9 mouse cellular contexts compared by ENCODE assay signal in the genomic region with DNA sequence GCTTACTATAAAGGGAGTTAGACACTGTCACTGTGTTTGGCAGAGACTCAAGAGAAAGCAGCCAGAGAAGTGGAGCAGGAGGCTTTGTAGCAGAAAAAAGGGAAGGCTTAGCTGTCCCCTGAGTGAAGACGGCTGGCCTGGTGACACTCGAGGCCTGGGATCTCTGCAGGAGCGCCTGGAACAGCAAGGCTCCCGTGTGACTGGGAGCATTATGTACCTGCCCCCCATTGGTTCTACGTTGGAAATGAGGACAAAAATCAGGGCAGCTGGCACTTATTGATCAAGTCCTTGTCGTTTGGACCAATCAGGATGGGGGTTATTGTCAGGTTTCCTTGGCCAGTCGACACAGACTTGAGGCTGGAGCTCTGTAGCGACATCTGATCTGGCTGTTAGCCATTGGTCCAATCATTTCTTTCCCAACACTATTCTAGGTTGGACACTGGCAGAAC.
DNase-seq lines count a peak whose midpoint lies in the region; ATAC-seq and TF ChIP-seq lines count a peak whose summit lies in the region.
"Had no signal": no experiment of that assay in that cellular context is flagged by ENCODE, and none has a peak within 500 bp of the region (broad histone marks: within the 10 kb centered on the region; RNA-seq: fewer than 3 reads in every experiment).

No protein-coding gene starts in this region.

- ATAC-seq in hindbrain, embryonic 11.5 days (ENCODE audit: low FRiP score) = no peak
- no peak for ATAC-seq in intestine, embryonic 15.5 days

- no peak overlapping the region for H3K4me3 ChIP-seq in hindbrain, embryonic 10.5 days
- no peak overlapping the region for H3K4me3 ChIP-seq in hindbrain, embryonic 11.5 days (ENCODE audit: low read depth, low read length)
- H3K4me3 ChIP-seq in MEL (ENCODE audit: control insufficient read depth in 1 of 2, insufficient read depth in 1 of 2, low read depth in 2 of 2, low read length in 2 of 2) = no peak overlapping the region
- H3K4me3 ChIP-seq in left cerebral cortex, adult 2 months = no peak overlapping the region
- H3K4me3 ChIP-seq in intestine, embryonic 15.5 days (replicated peaks) = no peak overlapping the region

- TF ChIP-seq POLR2A in MEL (IDR thresholded peaks at IDR 0.05; ENCODE audit: control insufficient read depth in 1 of 2, insufficient read depth in 1 of 2, low read depth in 1 of 2, low read length in 2 of 2, poor library complexity in 1 of 2) = no peak

- 68% methylated on average over 8 of the region's 8 CpGs for WGBS in hindbrain, embryonic 10.5 days
- 63% methylated on average over 8 of the region's 8 CpGs for WGBS in hindbrain, embryonic 11.5 days
- WGBS in intestine, embryonic 15.5 days = 71% methylated on average over 8 of the region's 8 CpGs

- intact Hi-C loops in left cerebral cortex, adult 2 months (cut with DNase I) = no loop called here

- no peaks in the 10 kb centered on the region for H3K27me3 ChIP-seq in hindbrain, embryonic 10.5 days (ENCODE audit: insufficient read depth, poor library complexity, severe bottlenecking)
- H3K27me3 ChIP-seq in hindbrain, embryonic 11.5 days (ENCODE audit: control insufficient read depth, insufficient read depth, low read length) = no peaks in the 10 kb centered on the region
- H3K27me3 ChIP-seq in MEL (ENCODE audit: control insufficient read depth in 1 of 2, insufficient read depth in 2 of 2, low read length in 2 of 2) = no peaks in the 10 kb centered on the region
- no peaks in the 10 kb centered on the region for H3K27me3 ChIP-seq in intestine, embryonic 15.5 days (replicated peaks)

- TF ChIP-seq CTCF in MEL (IDR thresholded peaks at IDR 0.05 in 2 of 3, conservative IDR thresholded peaks at IDR 0.05 in 1 of 3; ENCODE audit: control insufficient read depth in 1 of 3, insufficient read depth in 1 of 3, low read depth in 2 of 3, low read length in 3 of 3, poor library complexity in 1 of 3, severe bottlenecking in 1 of 3) = no peak
- TF ChIP-seq CTCF in left cerebral cortex, adult 2 months (IDR thresholded peaks at IDR 0.05) = no peak

- H3K9ac ChIP-seq in hindbrain, embryonic 11.5 days (ENCODE audit: low read depth, low read length) = no peak overlapping the region
- no peak overlapping the region for H3K9ac ChIP-seq in MEL (ENCODE audit: control insufficient read depth, low read depth, low read length, poor library complexity, severe bottlenecking)
- H3K9ac ChIP-seq in intestine, embryonic 15.5 days = no peak overlapping the region

- no peak for TF ChIP-seq RAD21 in MEL (IDR thresholded peaks at IDR 0.05; ENCODE audit: low read depth, low read length)

- H3K9me3 ChIP-seq in hindbrain, embryonic 10.5 days = no peaks in the 10 kb centered on the region
- no peaks in the 10 kb centered on the region for H3K9me3 ChIP-seq in hindbrain, embryonic 11.5 days (ENCODE audit: control insufficient read depth, low read length)
- no peaks in the 10 kb centered on the region for H3K9me3 ChIP-seq in MEL (replicated peaks; ENCODE audit: insufficient read depth, low read length)
- no peaks in the 10 kb centered on the region for H3K9me3 ChIP-seq in intestine, embryonic 15.5 days

- H3K27ac ChIP-seq in hindbrain, embryonic 10.5 days = no peak overlapping the region
- H3K27ac ChIP-seq in hindbrain, embryonic 11.5 days (ENCODE audit: low read depth, low read length) = no peak overlapping the region
- H3K27ac ChIP-seq in MEL (ENCODE audit: control insufficient read depth, low read depth, low read length) = no peak overlapping the region
- H3K27ac ChIP-seq in left cerebral cortex, adult 2 months = 0 out of 2 replicates have a peak overlapping the region, but pooled peaks have one; percentile 36
- no peak overlapping the region for H3K27ac ChIP-seq in intestine, embryonic 15.5 days

- no peak for TF ChIP-seq EP300 in MEL (IDR thresholded peaks at IDR 0.05; ENCODE audit: low read depth in 1 of 2, low read length in 2 of 2)

- no peaks in the 10 kb centered on the region for H3K4me1 ChIP-seq in hindbrain, embryonic 10.5 days (replicated peaks)
- no peaks in the 10 kb centered on the region for H3K4me1 ChIP-seq in hindbrain, embryonic 11.5 days (replicated peaks; ENCODE audit: control insufficient read depth, insufficient read depth, low read length)
- no peaks in the 10 kb centered on the region for H3K4me1 ChIP-seq in MEL (ENCODE audit: control insufficient read depth in 1 of 2, insufficient read depth in 2 of 2, low read length in 2 of 2)
- no peaks in the 10 kb centered on the region for H3K4me1 ChIP-seq in intestine, embryonic 15.5 days (replicated peaks)

- no peak overlapping the region for H3K4me2 ChIP-seq in hindbrain, embryonic 11.5 days (replicated peaks; ENCODE audit: low read depth, low read length)
- no peak overlapping the region for H3K4me2 ChIP-seq in intestine, embryonic 15.5 days (replicated peaks)

- no peaks in the 10 kb centered on the region for H3K79me2 ChIP-seq in MEL (ENCODE audit: control insufficient read depth, insufficient read depth, low read length, poor library complexity)

- no peaks in the 10 kb centered on the region for H3K36me3 ChIP-seq in hindbrain, embryonic 10.5 days
- no peaks in the 10 kb centered on the region for H3K36me3 ChIP-seq in hindbrain, embryonic 11.5 days (ENCODE audit: control insufficient read depth, insufficient read depth, low read length)
- H3K36me3 ChIP-seq in MEL (ENCODE audit: control insufficient read depth in 1 of 2, insufficient read depth in 2 of 2, low read length in 2 of 2) = no peaks in the 10 kb centered on the region
- H3K36me3 ChIP-seq in intestine, embryonic 15.5 days = no peaks in the 10 kb centered on the region

- DNase-seq in hindbrain, embryonic 10.5 days (ENCODE audit: low spot score) = peak; percentile 13
- no peak for DNase-seq in hindbrain, embryonic 11.5 days (ENCODE audit: low spot score)
- peak; percentile 30 for DNase-seq in MEL (ENCODE audit: low read depth, low spot score)
- peak; percentile 49 to 56 for DNase-seq in cerebellum, adult 18-20 months
- DNase-seq in left cerebral cortex, adult 2 months (ENCODE audit: extremely low spot score in 1 of 2, low spot score in 2 of 2) = peak; percentile 14 to 16
- DNase-seq in gastrocnemius, adult 8-10 months (ENCODE audit: low spot score in 2 of 2) = no peak
- DNase-seq in adrenal gland, adult (ENCODE audit: inconsistent age in 2 of 2, low spot score in 1 of 2) = no peak
- DNase-seq: gastrocnemius, postnatal 14 days had no signal

TF ChIP-seq in MEL, 35 proteins besides CTCF, POLR2A, EP300 and RAD21:
- no peak for TF ChIP-seq SIN3A (IDR thresholded peaks at IDR 0.05; ENCODE audit: low read length)
- TF ChIP-seq HCFC1 (IDR thresholded peaks at IDR 0.05; ENCODE audit: low read depth, low read length) = no peak
- TF ChIP-seq MAX (IDR thresholded peaks at IDR 0.05; ENCODE audit: low read length) = no peak
- no peak for TF ChIP-seq CHD2 (IDR thresholded peaks at IDR 0.05; ENCODE audit: low read length)
- no peak for TF ChIP-seq MXI1 (IDR thresholded peaks at IDR 0.05; ENCODE audit: low read depth, low read length)
- TF ChIP-seq KAT2A (conservative IDR thresholded peaks at IDR 0.05; ENCODE audit: low read depth, low read length) = no peak
- TF ChIP-seq UBTF (IDR thresholded peaks at IDR 0.05; ENCODE audit: borderline replicate concordance, insufficient read depth, low read depth, low read length) = no peak
- no peak for TF ChIP-seq POLR2AphosphoS2 (IDR thresholded peaks at IDR 0.05; ENCODE audit: low read length)

Comparison
In these comparisons a context has a peak if more than half of its experiments do, and no peak if none do; other contexts are left out.
1. DNase-seq: peak in hindbrain, embryonic 10.5 days (single experiment), MEL (single experiment), cerebellum, adult 18-20 months (2 of 2) and left cerebral cortex, adult 2 months (2 of 2); none in hindbrain, embryonic 11.5 days (single experiment), gastrocnemius, adult 8-10 months (0 of 2) and adrenal gland, adult (0 of 2).